Mouse (Mus musculus): Measurements from ENCODE around the gene 2210408I21Rik.

GRCm38 (mm10) chr13:77388148-77388547 is 252.8 kb downstream of the 2210408I21Rik start:
- no peak for TF ChIP-seq POLR2A (IDR thresholded peaks at IDR 0.05; ENCODE audit: low read depth, low read length)
- TF ChIP-seq CTCF (conservative IDR thresholded peaks at IDR 0.05; ENCODE audit: insufficient read depth, insufficient read length, low read depth, low read length), result no peak
